Mouse (Mus musculus) CH12F3 (cell line): Measurements from ENCODE around the gene Vmn2r116.
"Not testable (repeated sequence)": the region's sequence is repeated elsewhere in the genome, so short reads cannot be mapped to it uniquely, and the experiment has no call there.

Experiments
- in situ Hi-C: fragments of 300-500 bp; cut with MboI; formaldehyde crosslinking; loops from 2 replicates; pipeline ENCODE4 v1.14.3; 2020; ENCODE audit warnings: low sequenced_read_pairs

Gene Vmn2r116

DNA sequence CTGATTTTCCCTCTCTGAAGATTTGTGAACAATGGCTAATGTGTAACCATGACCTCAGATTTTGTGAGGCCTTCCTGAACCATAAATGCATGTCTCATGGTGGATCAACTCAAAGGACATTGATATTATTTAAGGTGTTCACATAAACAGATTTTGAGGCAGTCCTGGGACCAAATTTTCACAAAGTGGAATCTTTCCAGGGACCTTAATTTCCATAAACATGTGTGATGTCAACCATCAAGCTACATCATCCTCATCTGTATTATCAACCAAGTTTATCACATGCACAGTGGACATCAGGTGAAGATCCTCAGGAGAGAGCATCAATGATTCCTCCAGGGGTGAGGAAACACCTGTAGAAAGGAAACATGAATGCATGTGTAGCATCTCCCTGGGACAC, at the start of gene Vmn2r116:
Vmn2r116 (plus strand) TSS at position 301 of the 400 bp plus-strand sequence.
- in situ Hi-C loops, result not testable (repeated sequence)

DNA sequence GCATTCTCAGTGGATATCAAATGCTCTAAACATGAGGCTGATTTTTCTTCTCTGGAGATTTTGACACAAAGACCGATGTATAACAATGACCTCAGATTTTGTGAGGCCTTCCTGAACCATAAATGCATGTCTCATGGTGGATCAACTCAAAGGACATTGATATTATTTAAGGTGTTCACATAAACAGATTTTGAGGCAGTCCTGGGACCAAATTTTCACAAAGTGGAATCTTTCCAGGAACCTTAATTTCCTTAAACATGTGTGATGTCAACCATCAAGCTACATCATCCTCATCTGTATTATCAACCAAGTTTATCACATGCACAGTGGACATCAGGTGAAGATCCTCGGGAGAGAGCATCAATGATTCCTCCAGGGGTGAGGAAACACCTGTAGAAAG, 41.0 kb upstream of the Vmn2r116 start, which contains the start of gene Vmn2r115:
Vmn2r115 (plus strand) TSS at position 301 of the 400 bp plus-strand sequence.
- in situ Hi-C loops, result not testable (repeated sequence)

DNA sequence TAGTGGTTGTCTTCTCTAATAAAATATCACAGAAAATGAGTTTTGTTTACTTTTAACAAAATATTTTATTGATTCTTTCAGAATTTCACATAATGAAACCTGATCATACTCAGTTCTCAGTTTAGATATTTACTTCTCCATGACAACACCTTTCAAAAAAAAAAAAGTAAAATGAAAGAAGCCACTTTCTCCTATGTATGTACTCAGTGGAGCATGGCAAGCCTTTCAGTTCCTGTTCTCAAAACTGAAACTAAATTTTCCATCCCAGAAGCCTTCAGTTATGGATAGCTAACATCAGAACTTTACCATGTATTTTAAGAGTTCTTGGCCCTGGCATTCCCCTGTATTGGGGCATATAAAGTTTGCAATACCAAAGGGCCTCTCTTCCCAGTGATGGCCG, 32.8 kb upstream of the Vmn2r116 start:
- in situ Hi-C loops, result no loop called here

DNA sequence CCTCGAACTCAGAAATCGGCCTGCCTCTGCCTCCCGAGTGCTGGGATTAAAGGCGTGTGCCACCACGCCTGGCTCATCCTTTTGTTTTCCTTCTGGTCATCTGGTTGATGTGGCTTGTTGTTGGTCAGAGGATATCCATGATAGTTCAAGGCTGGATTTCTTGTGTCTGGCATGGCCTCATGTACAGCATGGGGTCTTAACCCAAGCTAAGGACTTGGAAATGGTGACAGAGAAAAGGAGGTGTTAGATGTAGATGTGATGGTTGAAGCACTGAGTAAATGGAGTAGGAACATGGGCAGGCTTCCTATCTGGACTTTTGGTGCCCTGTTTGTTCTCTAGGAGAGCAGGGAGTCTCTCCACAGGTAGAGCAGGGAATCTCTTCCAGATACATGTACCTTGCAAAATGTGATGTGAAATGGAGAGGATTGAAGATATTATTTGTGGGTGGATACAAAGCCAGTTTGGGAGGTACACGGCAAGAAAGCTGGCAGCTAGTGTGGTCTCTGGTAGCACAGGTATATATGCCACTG, 48.8 kb downstream of the Vmn2r116 start:
- in situ Hi-C loops, result no loop called here
